Mouse (Mus musculus): ENCODE measurements around the gene Sorbs1.

GRCm38 (mm10) chr19:40532525-40532924 lies 18.9 kb upstream of the Sorbs1 start:
- TF ChIP-seq CTCF (IDR thresholded peaks at IDR 0.05; ENCODE audit: low read depth) (no peak), EP300 (IDR thresholded peaks at IDR 0.05; ENCODE audit: low read depth) (no peak)

All from liver, embryonic 14.5 days (tissue).